Mouse (Mus musculus) spleen, adult 2 months (tissue): ENCODE measurements around the gene Ttyh1. TPM values are rescaled to one million over a fixed set of nuclear protein-coding genes. Genes with fewer than 3 reads are reported as not detected.

Experiments
- DNase-seq, 2 experiments: peaks; one replicate each; pipeline versions ENCODE4 v3.0.0 to v3.0.0-alpha.2; 2012 to 2021; ENCODE audit warnings: low spot score in 2 of 2, low read depth in 1 of 2
- H3K27ac ChIP-seq: fragments of 200-500 bp; 2 replicates; pipeline ENCODE4 v1.5.1; 2012; ENCODE audit warnings: low read length, inconsistent platforms; ENCODE audit not compliant: insufficient read depth
- H3K27me3 ChIP-seq: fragments of 200-500 bp; 2 replicates; pipeline ENCODE4 v1.6.1; 2012; ENCODE audit warnings: mild to moderate bottlenecking, moderate library complexity, low read length, inconsistent platforms; ENCODE audit not compliant: control insufficient read depth, insufficient read depth
- H3K36me3 ChIP-seq: fragments of 200-500 bp; 2 replicates; pipeline ENCODE4 v1.6.1; 2012; ENCODE audit warnings: mild to moderate bottlenecking, low read length, inconsistent platforms; ENCODE audit not compliant: control insufficient read depth, insufficient read depth
- H3K4me1 ChIP-seq: fragments of 200-500 bp; 2 replicates; pipeline ENCODE4 v1.6.1; 2011; ENCODE audit warnings: inconsistent platforms; ENCODE audit not compliant: control insufficient read depth, insufficient read depth, insufficient read length
- H3K4me3 ChIP-seq: fragments of 200-500 bp; 2 replicates; pipeline ENCODE4 v1.5.1; 2011; ENCODE audit warnings: mild to moderate bottlenecking, inconsistent platforms; ENCODE audit not compliant: insufficient read depth, insufficient read length; ENCODE audit errors: extremely low read depth
- CTCF ChIP-seq: fragments of 200-500 bp; IDR thresholded peaks from 2 replicates; pipeline ENCODE4 v1.5.1; 2011; ENCODE audit warnings: mild to moderate bottlenecking, inconsistent platforms; ENCODE audit not compliant: insufficient read depth, insufficient read length, insufficient replicate concordance; ENCODE audit errors: extremely low read depth
- POLR2A ChIP-seq: fragments of 200-500 bp; IDR thresholded peaks from 2 replicates; pipeline ENCODE4 v1.6.1; 2011; ENCODE audit warnings: low read depth, low read length, inconsistent platforms
- WGBS: fragments of 180-500 bp; shearing (Covaris S2); methylation state at CpG from one replicate; pipeline ENCODE4 v1.1.7; 2018; 5-methylcytosine and 5-hydroxymethylcytosine counted together
- polyA plus RNA-seq: library from polyadenylated mRNA; depleted of rRNA; stranded (reverse); fragments of >200 nt; gene quantifications from 2 replicates; pipeline ENCODE4 v1.2.3, GENCODE M21; 2012

Ttyh1 gene
- polyA plus RNA-seq, 1 experiment: 5.2 TPM

- DNase-seq: no peak
- peaks cover 35% of the 10 kb centered on the region for H3K4me1 ChIP-seq
- H3K27me3 ChIP-seq: no peaks in the 10 kb centered on the region
- TF ChIP-seq POLR2A: no peak
- no peak for TF ChIP-seq CTCF
- 85% methylated on average over 6 of the region's 6 CpGs for WGBS
- no peak overlapping the region for H3K4me3 ChIP-seq
- no peak overlapping the region for H3K27ac ChIP-seq
- no peaks in the 10 kb centered on the region for H3K36me3 ChIP-seq
Observed at GRCm38 (mm10) chr7:4084161-4084560, 35.0 kb upstream of the Ttyh1 start.

GRCm38 (mm10) chr7:4085562-4085961, 33.6 kb upstream of the Ttyh1 start:
- Histone ChIP-seq H3K27ac (no peak overlapping the region), H3K27me3 (no peaks in the 10 kb centered on the region), H3K4me1 (peaks cover 27% of the 10 kb centered on the region), H3K36me3 (no peaks in the 10 kb centered on the region), H3K4me3 (no peak overlapping the region)
- TF ChIP-seq POLR2A: no peak
- no peak for TF ChIP-seq CTCF
- no peak for DNase-seq

GRCm38 (mm10) chr7:4087238-4087895, 31.8 kb upstream of the Ttyh1 start:
- no peak overlapping the region for H3K4me3 ChIP-seq
- no peaks in the 10 kb centered on the region for H3K36me3 ChIP-seq
- peak overlapping the region; percentile 64 for H3K27ac ChIP-seq
- DNase-seq: no peak
- no peak for TF ChIP-seq POLR2A
- no peak for TF ChIP-seq CTCF
- 28% methylated on average over 4 of the region's 4 CpGs for WGBS
- H3K4me1 ChIP-seq: peaks cover 22% of the 10 kb centered on the region
- no peaks in the 10 kb centered on the region for H3K27me3 ChIP-seq

- peak overlapping the region; percentile 64; the same call in 1 of the 2 replicates for H3K27ac ChIP-seq
- H3K4me3 ChIP-seq: no peak overlapping the region
- H3K36me3 ChIP-seq: no peaks in the 10 kb centered on the region
- H3K4me1 ChIP-seq: peaks cover 21% of the 10 kb centered on the region
- no peaks in the 10 kb centered on the region for H3K27me3 ChIP-seq
- TF ChIP-seq POLR2A: no peak
- no peak for TF ChIP-seq CTCF
- 84% methylated on average over 6 of the region's 6 CpGs for WGBS
- no peak for DNase-seq
Observed at GRCm38 (mm10) chr7:4087896-4088480, 31.2 kb upstream of the Ttyh1 start.

GRCm38 (mm10) chr7:4088679-4089078, 30.5 kb upstream of the Ttyh1 start:
- no peak for DNase-seq
- H3K27me3 ChIP-seq: no peaks in the 10 kb centered on the region
- H3K36me3 ChIP-seq: no peaks in the 10 kb centered on the region
- H3K27ac ChIP-seq: no peak overlapping the region
- 77% methylated on average over 2 of the region's 2 CpGs for WGBS
- H3K4me3 ChIP-seq: no peak overlapping the region
- TF ChIP-seq POLR2A (no peak), CTCF (no peak)
- peaks cover 15% of the 10 kb centered on the region for H3K4me1 ChIP-seq

GRCm38 (mm10) chr7:4091170-4091569, 28.0 kb upstream of the Ttyh1 start:
- H3K27ac ChIP-seq: no peak overlapping the region
- H3K36me3 ChIP-seq: no peaks in the 10 kb centered on the region
- 47% methylated on average over 8 of the region's 8 CpGs for WGBS
- no peaks in the 10 kb centered on the region for H3K27me3 ChIP-seq
- no peak for TF ChIP-seq CTCF
- TF ChIP-seq POLR2A: no peak
- no peak overlapping the region for H3K4me3 ChIP-seq
- H3K4me1 ChIP-seq: peaks cover 10% of the 10 kb centered on the region
- peak in 1 of 2 experiments; percentile 46 for DNase-seq

- H3K4me1 ChIP-seq: no peaks in the 10 kb centered on the region
- 81% methylated on average over 2 of the region's 2 CpGs for WGBS
Observed at GRCm38 (mm10) chr7:4098301-4098700, 20.9 kb upstream of the Ttyh1 start.

More at GRCm38 (mm10) chr7:4098301-4098700, 20.9 kb upstream of the Ttyh1 start:
- Histone ChIP-seq H3K4me3 (no peak overlapping the region), H3K27ac (no peak overlapping the region), H3K27me3 (no peaks in the 10 kb centered on the region), H3K36me3 (no peaks in the 10 kb centered on the region)
- no peak for TF ChIP-seq POLR2A
- TF ChIP-seq CTCF: no peak
- no peak for DNase-seq
